8 mouse cellular contexts compared by ENCODE assay signal in genomic region chr15:41154551-41155151, GRCm38 (mm10).
DNase-seq lines count a peak whose midpoint lies in the region; ATAC-seq and TF ChIP-seq lines count a peak whose summit lies in the region.

No protein-coding gene starts in this region.

- no peak for DNase-seq in left cerebral cortex, adult 2 months (ENCODE audit: extremely low spot score in 1 of 2, low spot score in 2 of 2)
- DNase-seq in left cerebral cortex, postnatal 4 days: no peak
- no peak for DNase-seq in forebrain, embryonic 11.5 days (ENCODE audit: low spot score)
- no peak for DNase-seq in adipocyte (ENCODE audit: low spot score)
- DNase-seq in adrenal gland, adult (ENCODE audit: inconsistent age in 2 of 2, low spot score in 1 of 2): no peak
- no peak for DNase-seq in thymus, postnatal 10 days (ENCODE audit: low spot score in 2 of 2)

- intact Hi-C loops in left cerebral cortex, adult 2 months (cut with DNase I): no loop called here
- intact Hi-C loops in left cerebral cortex, postnatal 4 days (cut with DNase I): no loop called here

- no peaks in the 10 kb centered on the region for H3K27me3 ChIP-seq in forebrain, embryonic 11.5 days (ENCODE audit: control insufficient read depth, insufficient read depth, low read length)
- no peaks in the 10 kb centered on the region for H3K27me3 ChIP-seq in intestine, postnatal 0 days (replicated peaks; ENCODE audit: control insufficient read depth, insufficient read depth, low read length)
- H3K27me3 ChIP-seq in neural tube, embryonic 15.5 days (replicated peaks): no peaks in the 10 kb centered on the region

- WGBS in forebrain, embryonic 11.5 days: 19% methylated on average over 7 of the region's 7 CpGs
- 32% methylated on average over 7 of the region's 7 CpGs for WGBS in intestine, postnatal 0 days
- 35% methylated on average over 7 of the region's 7 CpGs for WGBS in neural tube, embryonic 15.5 days

- H3K4me3 ChIP-seq in left cerebral cortex, adult 2 months: peak overlapping the region; percentile 18
- peak overlapping the region; percentile 16; the same call in 1 of the 2 replicates for H3K4me3 ChIP-seq in forebrain, embryonic 11.5 days (ENCODE audit: low read depth, low read length)
- H3K4me3 ChIP-seq in intestine, postnatal 0 days (ENCODE audit: low read depth, low read length): no peak overlapping the region
- peak overlapping the region; percentile 28 for H3K4me3 ChIP-seq in neural tube, embryonic 15.5 days (replicated peaks)

- peak; percentile 42; the same call in 1 of the 2 replicates for ATAC-seq in forebrain, embryonic 11.5 days (replicated peaks; ENCODE audit: low FRiP score)
- no peak for ATAC-seq in intestine, postnatal 0 days
- no peak for ATAC-seq in neural tube, embryonic 15.5 days (ENCODE audit: low FRiP score)

- TF ChIP-seq CTCF in left cerebral cortex, adult 2 months (IDR thresholded peaks at IDR 0.05): no peak
- TF ChIP-seq CTCF in intestine, postnatal 0 days (IDR thresholded peaks at IDR 0.05; ENCODE audit: low read depth): no peak

- no peak overlapping the region for H3K27ac ChIP-seq in left cerebral cortex, adult 2 months
- H3K27ac ChIP-seq in forebrain, embryonic 11.5 days (ENCODE audit: low read depth, low read length): no peak overlapping the region
- H3K27ac ChIP-seq in intestine, postnatal 0 days (ENCODE audit: low read depth, low read length): peak overlapping the region; percentile 67
- no peak overlapping the region for H3K27ac ChIP-seq in neural tube, embryonic 15.5 days (replicated peaks)

- peak overlapping the region; percentile 37 for H3K9ac ChIP-seq in forebrain, embryonic 11.5 days (ENCODE audit: low read length)
- H3K9ac ChIP-seq in intestine, postnatal 0 days (ENCODE audit: low read depth, low read length): peak overlapping the region; percentile 26; the same call in 1 of the 2 replicates
- H3K9ac ChIP-seq in neural tube, embryonic 15.5 days (replicated peaks): no peak overlapping the region

- H3K4me1 ChIP-seq in forebrain, embryonic 11.5 days (replicated peaks; ENCODE audit: control insufficient read depth, insufficient read depth, low read length): 0 out of 2 replicates have a peak, but pooled peaks cover 5% of the 10 kb centered on the region
- no peaks in the 10 kb centered on the region for H3K4me1 ChIP-seq in intestine, postnatal 0 days (replicated peaks; ENCODE audit: control insufficient read depth, insufficient read depth, low read length)
- peaks cover 16% of the 10 kb centered on the region for H3K4me1 ChIP-seq in neural tube, embryonic 15.5 days

- H3K36me3 ChIP-seq in forebrain, embryonic 11.5 days (ENCODE audit: control insufficient read depth, insufficient read depth, low read length): no peaks in the 10 kb centered on the region
- no peaks in the 10 kb centered on the region for H3K36me3 ChIP-seq in intestine, postnatal 0 days (ENCODE audit: control insufficient read depth, insufficient read depth)
- H3K36me3 ChIP-seq in neural tube, embryonic 15.5 days: no peaks in the 10 kb centered on the region

- H3K9me3 ChIP-seq in forebrain, embryonic 11.5 days (ENCODE audit: control insufficient read depth, low read length): no peaks in the 10 kb centered on the region
- H3K9me3 ChIP-seq in intestine, postnatal 0 days (ENCODE audit: control insufficient read depth): no peaks in the 10 kb centered on the region
- H3K9me3 ChIP-seq in neural tube, embryonic 15.5 days (replicated peaks): no peaks in the 10 kb centered on the region

- peak overlapping the region; percentile 50 for H3K4me2 ChIP-seq in forebrain, embryonic 11.5 days (ENCODE audit: low read depth, low read length, severe bottlenecking)
- peak overlapping the region; percentile 45 for H3K4me2 ChIP-seq in intestine, postnatal 0 days (replicated peaks; ENCODE audit: low read depth)
- peak overlapping the region; percentile 59 for H3K4me2 ChIP-seq in neural tube, embryonic 15.5 days
